Mouse (Mus musculus): ENCODE data around the gene Olfr194. TPM values are rescaled to one million over a fixed set of nuclear protein-coding genes. Genes with fewer than 3 reads are reported as not detected.

Olfr194 gene
- not detected in 4 replicates for total RNA-seq (2023; ENCODE audit: inconsistent age)

GRCm38 (mm10) chr16:59120969-59121368 lies at the start of gene Olfr194:
Olfr194 (minus strand) TSS chr16:59121069.

GRCm38 (mm10) chr16:59170354-59170753 lies 49.5 kb upstream of the Olfr194 start, which contains the start of gene Olfr196:
Olfr196 (minus strand) TSS chr16:59170454.

GRCm38 (mm10) chr16:59146746-59147145 lies 25.9 kb upstream of the Olfr194 start, which contains the start of gene Olfr195:
Olfr195 (plus strand) TSS chr16:59147046.

GRCm38 (mm10) chr16:59111781-59112180 lies 9.1 kb downstream of the Olfr194 start, which contains the start of gene Olfr193:
Olfr193 (minus strand) TSS chr16:59111881.

DNA sequence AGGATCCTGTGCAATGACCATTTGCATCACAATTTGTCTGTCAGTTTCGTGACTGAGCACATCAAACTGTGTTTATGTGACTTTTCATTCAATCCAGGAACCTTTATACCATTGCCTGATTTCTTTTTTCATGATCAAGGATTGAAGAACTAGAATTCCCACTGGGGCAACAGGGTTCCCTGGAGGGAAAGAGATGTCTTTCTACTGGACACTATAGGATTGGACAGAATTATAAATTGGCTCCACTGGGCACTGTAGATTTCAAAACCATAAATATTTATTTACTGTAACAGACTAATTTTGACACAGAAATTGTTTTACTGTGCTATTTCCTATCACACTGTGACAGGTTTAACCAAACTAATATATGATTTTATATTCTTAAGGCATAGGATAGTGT lies 31.1 kb downstream of the Olfr194 start, which contains the start of gene Olfr191:
TSS of gene Olfr191 (minus strand) at position 101 of the 400 bp plus-strand sequence.

GRCm38 (mm10) chr16:59077905-59078304 lies 43.0 kb downstream of the Olfr194 start, which contains the start of gene Olfr190:
Olfr190 (minus strand) TSS chr16:59078005.

Other genes starting within 250 kb of the Olfr194 start
- not detected in 4 replicates for gene Olfr177, start 246.3 kb downstream of the Olfr194 start, total RNA-seq (2023; ENCODE audit: inconsistent age)
- gene Olfr178, start 229.0 kb downstream of the Olfr194 start, total RNA-seq (2023; ENCODE audit: inconsistent age): not detected in 4 replicates
- gene Olfr181, start 192.3 kb downstream of the Olfr194 start, total RNA-seq (2023; ENCODE audit: inconsistent age): not detected in 4 replicates
- not detected in 4 replicates for gene Olfr180, start 191.7 kb downstream of the Olfr194 start, total RNA-seq (2023; ENCODE audit: inconsistent age)
- gene Olfr183, start 125.7 kb downstream of the Olfr194 start, total RNA-seq (2023; ENCODE audit: inconsistent age): not detected in 4 replicates
- not detected in 4 replicates for gene Olfr186, start 90.8 kb downstream of the Olfr194 start, total RNA-seq (2023; ENCODE audit: inconsistent age)
- not detected in 4 replicates for gene Olfr187, start 81.3 kb downstream of the Olfr194 start, total RNA-seq (2023; ENCODE audit: inconsistent age)
- not detected in 4 replicates for gene Olfr190, start 43.1 kb downstream of the Olfr194 start, total RNA-seq (2023; ENCODE audit: inconsistent age)
- not detected in 4 replicates for gene Olfr191, start 31.2 kb downstream of the Olfr194 start, total RNA-seq (2023; ENCODE audit: inconsistent age)
- gene Olfr193, start 9.2 kb downstream of the Olfr194 start, total RNA-seq (2023; ENCODE audit: inconsistent age): not detected in 4 replicates
- gene Olfr195, start 26.0 kb upstream of the Olfr194 start, total RNA-seq (2023; ENCODE audit: inconsistent age): not detected in 4 replicates
- gene Olfr196, start 49.4 kb upstream of the Olfr194 start, total RNA-seq (2023; ENCODE audit: inconsistent age): not detected in 4 replicates
- not detected in 4 replicates for gene Olfr198, start 82.5 kb upstream of the Olfr194 start, total RNA-seq (2023; ENCODE audit: inconsistent age)
- not detected in 4 replicates for gene Olfr199, start 98.7 kb upstream of the Olfr194 start, total RNA-seq (2023; ENCODE audit: inconsistent age)
- gene Olfr201, start 151.6 kb upstream of the Olfr194 start, total RNA-seq (2023; ENCODE audit: inconsistent age): not detected in 4 replicates
- not detected in 4 replicates for gene Olfr202, start 165.7 kb upstream of the Olfr194 start, total RNA-seq (2023; ENCODE audit: inconsistent age)
- not detected in 4 replicates for gene Olfr203, start 177.8 kb upstream of the Olfr194 start, total RNA-seq (2023; ENCODE audit: inconsistent age)
- not detected in 4 replicates for gene Olfr204, start 197.2 kb upstream of the Olfr194 start, total RNA-seq (2023; ENCODE audit: inconsistent age)
- not detected in 4 replicates for gene Olfr205, start 210.1 kb upstream of the Olfr194 start, total RNA-seq (2023; ENCODE audit: inconsistent age)
- not detected in 4 replicates for gene Olfr206, start 228.2 kb upstream of the Olfr194 start, total RNA-seq (2023; ENCODE audit: inconsistent age)
- gene Olfr209, start 242.9 kb upstream of the Olfr194 start, total RNA-seq (2023; ENCODE audit: inconsistent age): not detected in 4 replicates

All from B cell, adult (primary cell).